Mouse (Mus musculus) spleen, postnatal 4 days (tissue): ENCODE data around the gene Hccs.
"Not testable (repeated sequence)": the region's sequence is repeated elsewhere in the genome, so short reads cannot be mapped to it uniquely, and the experiment has no call there.

ENCODE experiments used
- DNase-seq, 2 experiments: peaks; one replicate each; pipeline ENCODE4 v3.0.0; 2022; ENCODE audit warnings: low spot score in 2 of 2

Gene Hccs

DNA sequence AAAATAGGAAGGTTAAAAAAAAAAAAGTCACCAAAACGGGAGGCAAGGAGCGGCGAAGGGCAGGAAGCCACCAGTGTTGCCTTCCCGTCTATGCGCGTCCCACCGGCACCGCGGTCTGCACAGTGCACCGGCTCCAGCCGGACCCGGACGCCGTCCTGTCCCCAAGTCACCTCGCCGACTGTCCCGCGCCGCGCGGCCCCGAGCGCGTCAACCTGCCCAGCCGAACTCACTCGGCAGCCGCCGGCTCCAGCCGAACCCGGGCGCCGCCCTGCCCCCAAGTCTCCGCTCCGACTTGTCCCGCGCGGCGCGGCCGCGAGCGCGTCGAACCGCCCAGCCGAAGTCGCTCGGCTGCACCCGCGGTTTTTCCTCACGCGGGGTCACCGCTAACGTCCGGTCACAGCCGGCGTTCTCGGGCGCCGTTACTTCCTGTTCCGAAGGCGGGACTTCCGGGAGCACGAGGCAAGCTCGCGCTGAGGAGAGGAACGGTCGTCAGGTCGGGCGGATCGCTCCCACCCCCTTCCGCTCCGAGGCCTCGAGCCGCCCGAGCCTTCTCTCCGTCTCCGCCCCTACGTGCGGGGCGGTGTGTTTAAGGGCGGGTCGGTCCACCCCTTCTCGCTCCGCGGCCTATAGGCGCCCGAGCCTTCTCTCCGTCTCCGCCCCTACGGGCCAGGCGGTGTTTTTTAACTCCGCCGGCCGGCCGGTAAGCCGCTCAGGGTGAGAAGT, at the start of gene Hccs:
TSS of gene Hccs (minus strand) at position 428 of the 723 bp plus-strand sequence.
- DNase-seq: peak; percentile 84 to 89

DNA sequence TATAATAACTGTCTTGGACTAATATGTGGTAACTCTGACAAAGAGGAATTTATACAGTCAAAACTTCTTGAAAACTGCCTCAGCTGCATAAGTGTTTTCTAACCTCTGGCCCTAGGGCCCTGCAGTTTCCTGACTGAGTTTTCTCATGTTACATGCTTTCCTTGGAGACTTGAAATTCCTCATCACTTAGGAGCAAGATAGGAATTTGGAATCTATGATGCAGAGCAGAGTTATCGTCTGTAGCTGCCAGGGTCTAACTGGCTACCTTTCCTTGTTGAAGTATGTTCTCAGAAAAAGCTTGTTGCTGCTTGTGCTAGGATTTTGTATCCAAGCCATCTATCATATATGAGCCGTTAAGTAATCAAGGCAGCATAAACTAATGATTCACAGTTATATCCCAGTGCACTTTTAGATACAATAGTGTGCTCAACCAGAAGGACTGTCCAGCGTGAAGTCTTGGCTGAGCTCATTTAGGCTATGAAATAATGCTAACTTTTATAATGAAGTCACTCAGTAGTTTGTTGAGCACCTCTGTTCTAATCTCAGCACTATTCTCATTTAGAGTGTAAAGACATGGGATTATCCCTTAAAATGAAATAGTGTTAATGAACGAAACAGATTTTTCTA, 37.1 kb upstream of the Hccs start:
- DNase-seq: no peak

GRCm38 (mm10) chrX:169338213-169338612, 18.0 kb upstream of the Hccs start:
- no peak for DNase-seq

DNA sequence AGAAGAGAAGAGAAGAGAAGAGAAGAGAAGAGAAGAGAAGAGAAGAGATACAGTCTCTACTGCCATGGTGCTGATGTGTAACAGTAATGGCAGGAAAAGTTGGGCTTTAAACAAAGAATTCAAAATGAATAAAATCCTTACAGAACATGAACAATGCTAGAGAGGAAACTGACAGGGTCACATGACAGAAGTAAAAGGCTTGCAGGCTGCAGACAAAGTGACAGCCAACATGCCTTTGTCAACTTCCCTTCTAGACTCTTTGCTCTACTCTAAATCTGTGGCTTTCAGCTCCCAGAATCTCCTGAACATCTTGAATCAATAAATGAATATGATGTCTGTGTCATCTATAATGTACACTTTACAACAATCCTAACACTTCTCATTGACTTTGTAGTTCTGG, 17.4 kb upstream of the Hccs start:
- no peak for DNase-seq

DNA sequence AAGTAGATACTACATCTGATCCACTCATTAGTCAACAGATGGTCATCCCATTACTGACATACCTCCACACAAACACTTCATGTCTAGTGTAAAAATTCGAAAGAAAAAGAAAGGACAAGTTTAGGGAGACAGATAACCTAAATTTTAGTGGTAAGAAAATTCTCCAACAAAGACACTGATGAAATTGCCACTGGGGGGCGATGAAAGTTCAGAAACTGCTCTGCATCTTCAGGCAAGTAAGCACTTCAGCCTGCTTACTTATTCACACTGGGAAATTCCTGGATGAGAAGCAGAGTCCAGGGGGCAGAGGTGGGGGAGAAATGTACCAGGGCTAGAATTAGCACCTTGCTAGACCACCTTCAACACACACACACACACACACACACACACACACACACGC, 12.1 kb upstream of the Hccs start:
- DNase-seq: no peak

GRCm38 (mm10) chrX:169325929-169326595, 5.9 kb upstream of the Hccs start:
- DNase-seq: no peak

DNA sequence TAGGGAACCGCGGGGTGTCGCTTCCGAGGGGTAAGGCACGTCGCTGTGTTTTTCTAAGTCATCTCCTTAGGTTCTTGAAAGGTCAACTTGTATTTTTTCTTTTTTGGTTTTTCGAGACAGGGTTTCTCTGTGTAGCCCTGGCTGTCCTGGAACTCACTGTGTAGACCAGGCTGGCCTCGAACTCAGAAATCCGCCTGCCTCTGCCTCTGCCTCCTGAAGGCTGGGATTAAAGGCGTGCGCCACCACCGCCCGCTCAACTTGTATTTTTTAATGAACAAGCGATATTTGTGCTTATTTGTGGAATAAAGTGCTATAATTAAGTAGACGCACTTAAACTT, 465 bp upstream of the Hccs start:
- DNase-seq: not testable (repeated sequence)

DNA sequence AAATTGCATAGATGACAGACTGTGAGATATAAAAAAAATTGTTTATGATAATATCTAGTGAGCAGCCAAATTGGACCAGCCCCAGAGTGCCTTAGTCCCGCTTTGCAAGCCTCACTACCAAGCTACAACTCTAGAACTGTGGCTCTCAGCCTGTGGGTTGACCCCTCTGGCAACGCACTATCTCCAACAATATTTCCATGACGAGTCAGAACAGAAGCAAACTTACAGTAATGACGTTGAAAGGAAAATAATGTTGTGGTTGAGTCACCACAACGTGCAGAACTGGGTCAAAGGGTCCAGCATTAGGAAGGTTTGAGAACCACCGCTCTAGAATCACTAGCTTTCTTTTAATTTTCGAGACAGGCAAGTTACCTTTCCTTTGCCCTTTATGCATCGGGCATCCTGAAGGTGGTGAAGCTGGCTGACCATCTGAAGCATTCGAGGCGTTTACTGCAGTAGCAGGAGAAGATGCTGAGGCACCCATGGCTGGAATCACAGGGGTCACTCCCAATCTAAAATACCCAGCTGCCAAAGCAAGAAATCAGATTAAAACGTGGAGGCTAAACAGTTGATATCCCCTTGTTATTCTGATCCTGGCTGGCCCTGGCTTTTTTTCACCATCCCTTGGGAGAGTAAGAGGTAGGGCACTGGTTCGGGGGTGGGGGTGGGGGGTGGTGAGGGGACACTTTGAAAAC, 959 bp downstream of the Hccs start:
- DNase-seq: peak in 1 of 2 experiments; percentile 54

- peak in 1 of 2 experiments; percentile 13 for DNase-seq
Measured at GRCm38 (mm10) chrX:169308559-169308958, 11.6 kb downstream of the Hccs start.

DNA sequence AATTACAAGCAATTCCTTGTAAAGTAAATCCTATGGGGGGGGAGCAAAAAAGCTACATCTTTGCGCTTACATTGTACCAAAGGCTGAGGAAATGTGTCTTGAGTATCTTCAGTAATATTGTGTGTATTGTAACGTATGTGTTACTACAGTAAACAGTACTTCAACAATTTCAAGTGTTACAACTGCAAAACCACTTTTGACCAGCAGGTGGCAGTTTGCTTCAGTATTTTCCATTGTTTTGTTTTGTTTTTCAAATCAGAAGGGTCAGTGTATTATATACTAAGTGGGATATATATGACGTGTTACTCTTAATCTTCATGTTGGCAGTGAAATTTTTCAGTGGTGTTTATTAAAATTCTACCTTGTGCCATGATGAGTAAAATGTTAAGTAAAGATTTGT, 16.2 kb downstream of the Hccs start:
- DNase-seq: peak; percentile 16 to 65

DNA sequence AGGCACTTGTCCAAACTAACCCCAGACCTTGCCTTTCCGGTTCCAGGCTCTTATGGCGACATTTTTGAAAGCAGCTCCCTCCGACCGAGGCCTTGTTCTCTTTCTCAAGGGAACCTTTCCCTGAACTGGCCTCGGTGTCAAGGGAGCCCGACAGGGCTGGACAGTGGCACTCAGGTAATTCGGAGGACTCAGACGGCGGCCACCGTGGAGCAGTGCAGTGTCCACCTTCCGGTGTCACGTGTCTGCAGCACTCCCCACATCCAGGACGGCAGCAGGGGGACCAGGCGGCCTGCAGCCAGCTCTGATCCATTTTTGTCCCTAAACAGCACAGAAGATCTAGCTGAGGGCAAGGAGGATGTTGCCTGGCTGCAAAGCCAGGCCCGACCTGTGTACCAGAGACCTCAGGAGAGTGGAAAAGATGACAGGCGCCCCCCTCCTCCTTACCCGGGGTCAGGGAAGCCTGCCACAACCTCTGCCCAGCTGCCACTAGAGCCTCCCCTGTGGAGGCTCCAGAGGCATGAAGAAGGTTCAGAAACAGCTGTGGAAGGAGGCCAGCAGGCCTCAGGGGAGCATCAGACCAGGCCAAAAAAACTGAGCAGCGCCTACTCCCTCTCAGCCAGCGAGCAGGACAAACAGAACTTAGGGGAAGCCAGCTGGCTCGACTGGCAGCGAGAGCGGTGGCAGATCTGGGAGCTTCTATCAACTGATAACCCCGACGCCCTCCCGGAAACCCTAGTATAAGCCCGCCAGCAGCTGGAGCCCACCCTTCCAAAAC, 17.7 kb downstream of the Hccs start:
- DNase-seq: peak in 1 of 2 experiments; percentile 55

GRCm38 (mm10) chrX:169299579-169299978, 20.6 kb downstream of the Hccs start:
- DNase-seq: no peak

- no peak for DNase-seq
Measured at GRCm38 (mm10) chrX:169263433-169264172, 56.6 kb downstream of the Hccs start.

- DNase-seq: no peak
Measured at GRCm38 (mm10) chrX:169262212-169262611, 58.0 kb downstream of the Hccs start.

DNA sequence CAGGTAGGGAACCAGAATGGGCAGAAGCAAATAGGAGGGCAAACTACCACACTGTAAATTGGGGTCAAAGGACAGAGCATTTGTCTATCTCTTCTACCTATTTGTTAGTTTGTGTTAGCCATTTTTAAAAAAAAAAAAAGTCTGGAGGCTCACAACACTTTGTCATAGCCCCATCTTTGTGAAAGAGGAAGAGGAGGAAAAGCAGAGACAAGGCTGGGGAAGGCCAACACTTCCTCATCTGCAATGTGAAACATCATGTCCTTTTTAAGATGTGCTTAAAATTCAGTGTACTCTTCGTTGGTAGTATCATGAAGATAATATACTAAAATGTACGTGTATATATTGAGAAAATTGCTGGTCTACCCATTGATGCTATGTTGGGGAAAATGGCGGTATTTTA, 59.1 kb downstream of the Hccs start:
- no peak for DNase-seq

GRCm38 (mm10) chrX:169256741-169257140, 63.4 kb downstream of the Hccs start:
- DNase-seq: no peak

DNA sequence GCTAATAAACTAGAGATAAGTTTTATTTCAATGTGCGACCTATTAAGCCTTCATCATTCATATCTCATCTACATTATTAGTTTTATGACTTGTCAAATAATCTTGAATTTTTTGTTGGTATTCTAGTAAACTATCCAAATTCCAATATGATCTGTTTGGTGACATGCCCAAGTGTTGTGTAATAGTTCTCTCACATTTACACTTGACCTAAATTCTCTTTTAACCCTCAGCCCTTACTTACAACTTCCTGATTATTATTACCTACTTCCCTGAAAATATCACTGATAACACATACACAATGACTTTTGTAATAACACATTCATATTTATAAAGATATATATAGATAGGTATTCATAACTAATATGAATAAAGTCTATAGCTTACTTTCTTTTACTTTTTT, 64.3 kb downstream of the Hccs start:
- no peak for DNase-seq

DNA sequence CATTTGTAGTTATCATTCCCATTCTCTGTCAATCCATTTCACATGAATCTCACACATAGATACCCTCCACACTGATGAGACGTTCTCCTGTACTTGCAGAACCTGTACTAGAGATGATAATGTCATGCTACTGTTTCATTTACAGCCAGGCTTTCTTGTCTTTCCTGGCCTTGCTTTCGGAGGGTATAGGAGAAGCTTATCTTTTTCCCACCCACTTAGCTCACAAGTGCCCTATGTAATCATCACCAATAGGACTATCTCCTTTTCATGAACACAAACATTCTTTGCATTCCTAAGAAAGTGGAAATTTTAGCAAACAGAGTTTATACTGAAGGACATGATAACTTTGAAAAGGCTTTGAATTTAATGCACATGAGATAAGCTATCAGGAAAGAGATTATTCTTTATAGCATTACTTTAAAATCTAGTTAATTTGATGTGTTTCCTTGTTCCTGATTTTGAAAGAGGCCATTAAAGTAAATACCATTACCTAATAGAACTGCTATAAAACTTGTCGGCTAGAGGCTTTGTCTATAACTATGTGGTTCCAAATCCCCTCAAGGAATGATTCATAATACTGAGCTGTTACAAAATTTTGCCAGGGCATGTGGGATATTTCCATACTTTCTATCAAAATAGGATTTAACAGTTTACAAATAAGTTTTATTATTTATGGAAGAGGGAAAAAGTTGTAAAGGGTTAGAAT, 97.7 kb downstream of the Hccs start:
- no peak for DNase-seq

DNA sequence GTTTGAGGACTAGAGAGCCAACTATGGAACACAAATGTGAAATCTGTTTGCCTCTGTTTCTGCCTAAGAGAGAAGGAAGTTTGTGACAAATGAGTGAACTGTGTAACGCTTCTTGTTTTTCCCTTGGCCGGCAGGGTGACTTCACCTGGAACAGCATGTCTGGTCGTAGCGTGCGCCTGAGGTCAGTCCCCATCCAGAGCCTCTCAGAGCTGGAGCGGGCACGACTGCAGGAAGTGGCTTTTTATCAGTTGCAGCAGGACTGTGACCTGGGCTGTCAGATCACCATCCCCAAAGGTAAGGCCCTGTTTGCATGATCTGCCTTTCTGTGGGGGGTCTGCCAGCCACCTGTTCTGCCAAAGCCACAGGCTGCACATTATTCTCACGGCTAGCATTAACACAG, 100.1 kb downstream of the Hccs start:
- no peak for DNase-seq

DNA sequence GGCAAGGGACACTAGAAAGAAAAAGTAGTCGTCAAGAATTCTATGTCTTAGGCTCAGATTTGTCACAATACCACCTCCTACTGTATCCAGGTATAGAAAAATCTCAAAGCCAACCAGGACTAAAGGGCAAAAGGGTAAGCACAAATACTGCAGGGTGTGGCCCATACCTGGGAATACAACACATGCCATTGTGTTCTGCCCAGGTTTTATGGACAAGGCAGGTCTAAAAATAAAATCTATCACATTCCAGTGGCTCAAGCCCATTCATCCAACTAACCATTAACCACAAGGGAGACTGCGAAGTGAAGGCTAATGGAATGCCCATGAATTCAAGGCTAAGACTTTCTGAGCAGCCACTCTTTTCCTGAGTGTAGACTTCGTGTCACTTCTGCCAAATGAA, 110.2 kb downstream of the Hccs start:
- DNase-seq: no peak
